Mouse (Mus musculus) skeletal muscle tissue, postnatal 0 days (tissue): Measurements from ENCODE around the gene Mitf. TPM values are rescaled to one million over a fixed set of nuclear protein-coding genes. Genes with fewer than 3 reads are reported as not detected.

Source experiments
- polyA plus RNA-seq: library from polyadenylated mRNA; unstranded; fragments of >200 nt; fragmentation: Nextera tagmentation; extraction: Ambion mirVana; gene quantifications from 2 replicates; pipeline ENCODE4 v1.2.1, GENCODE M21; 2015

Mitf gene
- polyA plus RNA-seq, result 2.7 and 2.9 TPM in 2 replicates

GRCm38 (mm10) chr6:97806781-97807743, at the start of gene Mitf:
TSS of gene Mitf (plus strand) at chr6:97807052.

Other genes with a start within 250 kb of the Mitf start
- 7.6 and 8.3 TPM in 2 replicates for gene Frmd4b, start 189.5 kb upstream of the Mitf start, polyA plus RNA-seq